Mouse (Mus musculus): ENCODE results near the gene Tmem212.

DNA sequence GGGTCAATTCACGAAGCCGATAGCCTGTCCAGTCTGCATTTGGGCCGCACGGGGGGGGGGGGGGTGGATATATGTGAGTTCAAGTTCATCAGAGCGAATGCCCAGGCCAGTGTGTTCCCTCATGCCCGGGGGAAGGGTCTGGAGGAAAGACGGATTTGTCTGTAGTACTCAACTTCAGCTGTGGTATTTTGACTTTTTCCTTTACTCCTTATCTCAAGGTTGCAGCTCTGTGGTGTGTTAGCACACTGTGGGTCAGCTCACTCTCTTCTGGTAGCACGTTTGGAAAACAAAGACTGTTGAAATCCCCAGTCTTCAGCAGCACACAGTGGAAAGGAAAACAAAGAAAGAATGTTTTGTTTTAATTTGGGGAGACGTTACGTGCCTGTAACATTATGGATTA, 2.0 kb upstream of the Tmem212 start:
- no peak for TF ChIP-seq CTCF (IDR thresholded peaks at IDR 0.05; ENCODE audit: borderline replicate concordance, control insufficient read depth, extremely low read depth, insufficient read depth, low read length, poor library complexity)
- TF ChIP-seq POLR2A (IDR thresholded peaks at IDR 0.05; ENCODE audit: control insufficient read depth, extremely low read depth, insufficient read depth, low read length, poor library complexity): no peak

All from thymus, adult 2 months (tissue).